9 mouse cellular contexts compared by ENCODE assay signal in the genomic region with DNA sequence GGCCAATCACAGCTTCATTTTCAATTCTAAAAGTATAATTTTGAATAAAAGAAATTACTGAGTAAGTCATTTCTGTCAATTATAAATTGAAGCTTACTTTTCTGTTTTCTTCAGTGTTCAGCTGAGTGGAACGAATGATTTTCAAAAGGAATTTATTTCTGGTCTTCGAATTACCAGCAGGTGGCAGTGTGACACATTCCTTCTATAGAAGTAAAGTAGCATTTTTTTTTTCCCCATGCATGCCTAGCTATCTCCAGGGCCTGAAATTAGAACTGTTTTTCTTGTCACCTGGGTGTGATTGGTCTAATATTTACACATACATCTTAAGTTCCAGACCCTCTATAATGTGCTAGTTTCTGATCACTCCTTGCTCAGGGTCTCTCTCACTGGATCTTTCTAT.
DNase-seq lines count a peak whose midpoint lies in the region; ATAC-seq lines count a peak whose summit lies in the region.
"Had no signal": no experiment of that assay in that cellular context is flagged by ENCODE, and none has a peak within 500 bp of the region (broad histone marks: within the 10 kb centered on the region; RNA-seq: fewer than 3 reads in every experiment).

No protein-coding gene starts in this region.

- no peak for ATAC-seq in midbrain, embryonic 14.5 days (ENCODE audit: low FRiP score, low TSS enrichment)
- no peak for ATAC-seq in midbrain, embryonic 13.5 days

- no peak overlapping the region for H3K27ac ChIP-seq in midbrain, embryonic 14.5 days (replicated peaks; ENCODE audit: low read depth, low read length)
- H3K27ac ChIP-seq in midbrain, embryonic 13.5 days: no peak overlapping the region
- H3K27ac ChIP-seq: liver, embryonic 13.5 days had no signal

- H3K36me3 ChIP-seq in midbrain, embryonic 14.5 days (ENCODE audit: control insufficient read depth, insufficient read depth, low read length): no peaks in the 10 kb centered on the region
- no peaks in the 10 kb centered on the region for H3K36me3 ChIP-seq in midbrain, embryonic 13.5 days
- H3K36me3 ChIP-seq: liver, embryonic 13.5 days had no signal

- H3K4me3 ChIP-seq in midbrain, embryonic 14.5 days (replicated peaks; ENCODE audit: low read depth, low read length): no peak overlapping the region
- no peak overlapping the region for H3K4me3 ChIP-seq in midbrain, embryonic 13.5 days (replicated peaks)
- H3K4me3 ChIP-seq: liver, embryonic 13.5 days had no signal

- H3K4me2 ChIP-seq in midbrain, embryonic 14.5 days (ENCODE audit: low read length): no peak overlapping the region
- no peak overlapping the region for H3K4me2 ChIP-seq in midbrain, embryonic 13.5 days (replicated peaks)
- H3K4me2 ChIP-seq: liver, embryonic 13.5 days had no signal

- H3K9me3 ChIP-seq in midbrain, embryonic 14.5 days (ENCODE audit: control insufficient read depth, low read length): no peaks in the 10 kb centered on the region
- no peaks in the 10 kb centered on the region for H3K9me3 ChIP-seq in midbrain, embryonic 13.5 days
- H3K9me3 ChIP-seq: liver, embryonic 13.5 days had no signal

- 27% methylated on average over 2 of the region's 2 CpGs for WGBS in midbrain, embryonic 14.5 days
- 24% methylated on average over 2 of the region's 2 CpGs for WGBS in midbrain, embryonic 13.5 days

- peak; percentile 10 to 19 for DNase-seq in heart, postnatal 10 days
- no peak for DNase-seq in heart, adult 9 months (ENCODE audit: low spot score in 2 of 2)
- DNase-seq in midbrain, embryonic 14.5 days: peak; percentile 75
- peak; percentile 64 for DNase-seq in embryo, embryonic 11 days
- peak; percentile 10 for DNase-seq in right cerebral cortex, postnatal 4 days
- DNase-seq in gastrocnemius, postnatal 36 days: no peak
- DNase-seq in spleen, postnatal 14 days (ENCODE audit: low spot score in 2 of 2): no peak
- DNase-seq: liver, embryonic 13.5 days had no signal

- intact Hi-C loops in heart, postnatal 10 days (cut with DNase I): loop anchor here (2.0 kb wide), 1 partner anchor 504 kb away; no protein-coding TSS in a partner anchor
- intact Hi-C loops in gastrocnemius, postnatal 36 days (cut with DNase I): no loop called here

- H3K4me1 ChIP-seq in midbrain, embryonic 14.5 days (ENCODE audit: control insufficient read depth, insufficient read depth, low read length): no peaks in the 10 kb centered on the region
- H3K4me1 ChIP-seq in midbrain, embryonic 13.5 days (replicated peaks): no peaks in the 10 kb centered on the region
- H3K4me1 ChIP-seq: liver, embryonic 13.5 days had no signal

- H3K9ac ChIP-seq in midbrain, embryonic 14.5 days (replicated peaks; ENCODE audit: low read length): no peak overlapping the region
- H3K9ac ChIP-seq in midbrain, embryonic 13.5 days (replicated peaks): no peak overlapping the region
- H3K9ac ChIP-seq: liver, embryonic 13.5 days had no signal

- no peaks in the 10 kb centered on the region for H3K27me3 ChIP-seq in midbrain, embryonic 14.5 days (ENCODE audit: control insufficient read depth, insufficient read depth, low read length)
- H3K27me3 ChIP-seq in midbrain, embryonic 13.5 days: no peaks in the 10 kb centered on the region
- H3K27me3 ChIP-seq: liver, embryonic 13.5 days had no signal

Comparison
In these comparisons a context has a peak if more than half of its experiments do, and no peak if none do; other contexts are left out.
1. DNase-seq: peak in heart, postnatal 10 days (2 of 2), midbrain, embryonic 14.5 days (single experiment), embryo, embryonic 11 days (single experiment) and right cerebral cortex, postnatal 4 days (single experiment); none in heart, adult 9 months (0 of 2), gastrocnemius, postnatal 36 days (0 of 2) and spleen, postnatal 14 days (0 of 2).